Mouse (Mus musculus): ENCODE results near the gene Lrr1.

The Lrr1 gene

GRCm38 (mm10) chr12:69197378-69198163 is 29.0 kb downstream of the Lrr1 start:
- peak; percentile 67 to 74 for DNase-seq (ENCODE audit: low spot score in 2 of 2)

- peak; percentile 78 to 80 for DNase-seq (ENCODE audit: low spot score in 2 of 2)
Observed at GRCm38 (mm10) chr12:69198164-69198535, 29.5 kb downstream of the Lrr1 start, which contains the start of gene Dnaaf2. Gene Dnaaf2 (minus strand): TSS chr12:69198429.

GRCm38 (mm10) chr12:69198985-69199384 is 30.4 kb downstream of the Lrr1 start:
- DNase-seq (ENCODE audit: low spot score in 2 of 2): no peak

GRCm38 (mm10) chr12:69204052-69204833 is 35.6 kb downstream of the Lrr1 start, which contains the start of gene Gm49384:
Gene Gm49384 (minus strand): TSS chr12:69204267.
- DNase-seq (ENCODE audit: low spot score in 2 of 2): no peak

GRCm38 (mm10) chr12:69207396-69207795 is 38.8 kb downstream of the Lrr1 start:
- DNase-seq (ENCODE audit: low spot score in 2 of 2): no peak

GRCm38 (mm10) chr12:69207926-69208325 is 39.3 kb downstream of the Lrr1 start:
- DNase-seq (ENCODE audit: low spot score in 2 of 2): no peak

- no peak for DNase-seq (ENCODE audit: low spot score in 2 of 2)
Observed at GRCm38 (mm10) chr12:69208520-69208919, 39.9 kb downstream of the Lrr1 start.

- DNase-seq (ENCODE audit: low spot score in 2 of 2): no peak
Observed at GRCm38 (mm10) chr12:69210056-69210979, 41.7 kb downstream of the Lrr1 start.

GRCm38 (mm10) chr12:69211057-69211456 is 42.4 kb downstream of the Lrr1 start:
- no peak for DNase-seq (ENCODE audit: low spot score in 2 of 2)

- no peak for DNase-seq (ENCODE audit: low spot score in 2 of 2)
Observed at GRCm38 (mm10) chr12:69213186-69213777, 44.7 kb downstream of the Lrr1 start.

- DNase-seq (ENCODE audit: low spot score in 2 of 2): no peak
Observed at GRCm38 (mm10) chr12:69214393-69214792, 45.8 kb downstream of the Lrr1 start.

GRCm38 (mm10) chr12:69215000-69215785 is 46.6 kb downstream of the Lrr1 start:
- DNase-seq (ENCODE audit: low spot score in 2 of 2): no peak

- DNase-seq (ENCODE audit: low spot score in 2 of 2): no peak
Observed at GRCm38 (mm10) chr12:69216587-69216986, 48.0 kb downstream of the Lrr1 start.

GRCm38 (mm10) chr12:69220613-69221277 is 52.1 kb downstream of the Lrr1 start:
- DNase-seq (ENCODE audit: low spot score in 2 of 2): no peak

- DNase-seq (ENCODE audit: low spot score in 2 of 2): peak; percentile 89 to 93
Observed at GRCm38 (mm10) chr12:69227776-69228466, 59.3 kb downstream of the Lrr1 start, which contains the start of gene Pole2. Gene Pole2 (minus strand): TSS chr12:69228195.

Measured in spleen, postnatal 10 days (tissue).